Mouse (Mus musculus): Measurements from ENCODE around the gene Gpatch8. TPM values are rescaled to one million over a fixed set of nuclear protein-coding genes. Genes with fewer than 3 reads are reported as not detected.

Gpatch8 gene
- total and polyA plus RNA-seq, 3 experiments, result 17.9 to 29.7 (median 25.8) TPM

GRCm38 (mm10) chr11:102556716-102557074, 503 bp upstream of the Gpatch8 start:
- peak; percentile 53; the same call in 1 of the 2 replicates for TF ChIP-seq CHD1 (IDR thresholded peaks at IDR 0.05; ENCODE audit: low read depth, low read length)
- TF ChIP-seq SMC3 (IDR thresholded peaks at IDR 0.05; ENCODE audit: low read depth, low read length), result peak; percentile 27; the same call in 1 of the 2 replicates
- TF ChIP-seq ZC3H11A (IDR thresholded peaks at IDR 0.05; ENCODE audit: low read depth, low read length), result no peak
- TF ChIP-seq MYB (IDR thresholded peaks at IDR 0.05; ENCODE audit: low read depth, low read length), result no peak
- no peak; the same call in 1 of the 2 replicates for TF ChIP-seq ZMIZ1 (IDR thresholded peaks at IDR 0.05; ENCODE audit: low read depth, low read length)
- no peak for TF ChIP-seq BHLHE40 (IDR thresholded peaks at IDR 0.05; ENCODE audit: borderline replicate concordance, low read depth, low read length)
- 0 out of 6 replicates have a peak, but pooled peaks of 1 of the 3 experiments have one; percentile 24 for TF ChIP-seq CTCF (IDR thresholded peaks at IDR 0.05 in 2 of 3, conservative IDR thresholded peaks at IDR 0.05 in 1 of 3; ENCODE audit: control insufficient read depth in 1 of 3, insufficient read depth in 1 of 3, low read depth in 2 of 3, low read length in 3 of 3, poor library complexity in 1 of 3, severe bottlenecking in 1 of 3)
- TF ChIP-seq MAZ (IDR thresholded peaks at IDR 0.05; ENCODE audit: low read depth, low read length), result no peak
- TF ChIP-seq POLR2AphosphoS2 (IDR thresholded peaks at IDR 0.05; ENCODE audit: low read length), result no peak
- TF ChIP-seq TCF12 (IDR thresholded peaks at IDR 0.05; ENCODE audit: low read depth, low read length), result no peak
- no peak for TF ChIP-seq NELFE (IDR thresholded peaks at IDR 0.05; ENCODE audit: low read depth, low read length)
- no peak for TF ChIP-seq JUND (IDR thresholded peaks at IDR 0.05; ENCODE audit: low read depth, low read length)
- TF ChIP-seq NRF1 (IDR thresholded peaks at IDR 0.05; ENCODE audit: insufficient read depth, low read depth, low read length, poor library complexity, severe bottlenecking), result no peak
- TF ChIP-seq EP300 (IDR thresholded peaks at IDR 0.05; ENCODE audit: low read depth in 1 of 2, low read length in 2 of 2), result no peak
- Histone ChIP-seq H3K27me3 (ENCODE audit: control insufficient read depth in 1 of 2, insufficient read depth in 2 of 2, low read length in 2 of 2) (no peaks in the 10 kb centered on the region), H3K4me1 (ENCODE audit: control insufficient read depth in 1 of 2, insufficient read depth in 2 of 2, low read length in 2 of 2) (peaks cover 13% of the 10 kb centered on the region in 2 experiments), H3K36me3 (ENCODE audit: control insufficient read depth in 1 of 2, insufficient read depth in 2 of 2, low read length in 2 of 2) (peaks cover 2 to 26% of the 10 kb centered on the region in 2 experiments; a peak in 3 of 4 replicates), H3K79me2 (ENCODE audit: control insufficient read depth, insufficient read depth, low read length, poor library complexity) (peaks cover 32% of the 10 kb centered on the region), H3K9me3 (replicated peaks; ENCODE audit: insufficient read depth, low read length) (no peaks in the 10 kb centered on the region), H3K4me3 (ENCODE audit: control insufficient read depth in 1 of 2, insufficient read depth in 1 of 2, low read depth in 2 of 2, low read length in 2 of 2) (peak overlapping the region in 1 of 2 experiments; percentile 82; a peak in 2 of 4 replicates), H3K9ac (ENCODE audit: control insufficient read depth, low read depth, low read length, poor library complexity, severe bottlenecking) (peak overlapping the region; percentile 91), H3K27ac (ENCODE audit: control insufficient read depth, low read depth, low read length) (peak overlapping the region; percentile 73; the same call in 1 of the 2 replicates)
- DNase-seq (ENCODE audit: low read depth, low spot score), result no peak

- H3K79me2 ChIP-seq (ENCODE audit: control insufficient read depth, insufficient read depth, low read length, poor library complexity), result peaks cover 40% of the 10 kb centered on the region
- TF ChIP-seq GABPA (IDR thresholded peaks at IDR 0.05; ENCODE audit: low read depth, low read length), result no peak
- 0 out of 2 replicates have a peak, but pooled peaks have one; percentile 87 for TF ChIP-seq UBTF (IDR thresholded peaks at IDR 0.05; ENCODE audit: borderline replicate concordance, insufficient read depth, low read depth, low read length)
Observed at GRCm38 (mm10) chr11:102555400-102556030, 677 bp downstream of the Gpatch8 start.

More at GRCm38 (mm10) chr11:102555400-102556030, 677 bp downstream of the Gpatch8 start:
- H3K27me3 ChIP-seq (ENCODE audit: control insufficient read depth in 1 of 2, insufficient read depth in 2 of 2, low read length in 2 of 2), result no peaks in the 10 kb centered on the region
- no peak for DNase-seq (ENCODE audit: low read depth, low spot score)
- H3K27ac ChIP-seq (ENCODE audit: control insufficient read depth, low read depth, low read length), result peak overlapping the region; percentile 71
- peak overlapping the region; percentile 82 to 84 for H3K4me3 ChIP-seq (ENCODE audit: control insufficient read depth in 1 of 2, insufficient read depth in 1 of 2, low read depth in 2 of 2, low read length in 2 of 2)
- H3K9ac ChIP-seq (ENCODE audit: control insufficient read depth, low read depth, low read length, poor library complexity, severe bottlenecking), result peak overlapping the region; percentile 91
- peaks cover 2 to 31% of the 10 kb centered on the region in 2 experiments; a peak in 3 of 4 replicates for H3K36me3 ChIP-seq (ENCODE audit: control insufficient read depth in 1 of 2, insufficient read depth in 2 of 2, low read length in 2 of 2)
- peaks cover 13 to 15% of the 10 kb centered on the region in 2 experiments for H3K4me1 ChIP-seq (ENCODE audit: control insufficient read depth in 1 of 2, insufficient read depth in 2 of 2, low read length in 2 of 2)
- H3K9me3 ChIP-seq (replicated peaks; ENCODE audit: insufficient read depth, low read length), result no peaks in the 10 kb centered on the region
